Mouse (Mus musculus) limb, embryonic 14.5 days (tissue): Measurements from ENCODE around the gene Ecm2. TPM values are rescaled to one million over a fixed set of nuclear protein-coding genes. Genes with fewer than 3 reads are reported as not detected.

Experiments
- ATAC-seq: fragments of 200-750 bp; cut with Nextera tagmentation; 2 replicates; pipeline ENCODE4 v1.8.0; 2017; ENCODE audit warnings: low read depth, moderate number of reproducible peaks, moderate TSS enrichment; ENCODE audit not compliant: low FRiP score
- DNase-seq: peaks from one replicate; pipeline ENCODE4 v3.0.0-alpha.2; 2015; ENCODE audit warnings: low spot score
- H3K27ac ChIP-seq: fragments of 300-500 bp; sonication (generic); replicated peaks from 2 replicates; pipeline ENCODE4 v1.5.1; 2014; ENCODE audit warnings: low read depth, mild to moderate bottlenecking, low read length, moderate library complexity, mixed read lengths
- H3K27me3 ChIP-seq: fragments of 300-500 bp; sonication (generic); 2 replicates; pipeline ENCODE4 v1.6.1; 2014; ENCODE audit warnings: low read length, mixed read lengths; ENCODE audit not compliant: control insufficient read depth, insufficient read depth
- H3K36me3 ChIP-seq: fragments of 300-500 bp; sonication (generic); 2 replicates; pipeline ENCODE4 v1.6.1; 2014; ENCODE audit warnings: mild to moderate bottlenecking, low read length, moderate library complexity, mixed read lengths; ENCODE audit not compliant: control insufficient read depth, insufficient read depth
- H3K4me1 ChIP-seq: fragments of 300-500 bp; sonication (generic); 2 replicates; pipeline ENCODE4 v1.6.1; 2014; ENCODE audit warnings: antibody characterized with exemption, low read length, mixed read lengths; ENCODE audit not compliant: control insufficient read depth, insufficient read depth
- H3K4me2 ChIP-seq: fragments of 300-500 bp; sonication (generic); replicated peaks from 2 replicates; pipeline ENCODE4 v1.6.1; 2014; ENCODE audit warnings: low read depth, mild to moderate bottlenecking, low read length, moderate library complexity; ENCODE audit not compliant: severe bottlenecking
- H3K4me3 ChIP-seq: fragments of 300-500 bp; sonication (generic); replicated peaks from 2 replicates; pipeline ENCODE4 v1.5.1; 2014; ENCODE audit warnings: low read length
- H3K9ac ChIP-seq: fragments of 300-500 bp; sonication (generic); 2 replicates; pipeline ENCODE4 v1.6.1; 2014; ENCODE audit warnings: mild to moderate bottlenecking, low read depth, low read length, moderate library complexity; ENCODE audit not compliant: severe bottlenecking
- H3K9me3 ChIP-seq: fragments of 300-500 bp; sonication (generic); 2 replicates; pipeline ENCODE4 v1.6.1; 2016; ENCODE audit warnings: low read length; ENCODE audit not compliant: control insufficient read depth
- POLR2A ChIP-seq: fragments of 200-500 bp; IDR thresholded peaks from 2 replicates; pipeline ENCODE4 v1.8.0; 2012; ENCODE audit warnings: inconsistent platforms, mild to moderate bottlenecking, moderate library complexity, borderline replicate concordance; ENCODE audit not compliant: insufficient read depth, insufficient read length; ENCODE audit errors: extremely low read depth
- WGBS: fragments of 180-500 bp; shearing (Covaris S2); extraction: QIAGEN DNeasy Blood & Tissue Kit; methylation state at CpG from one replicate; pipeline ENCODE4 v1.1.7; 2014; 5-methylcytosine and 5-hydroxymethylcytosine counted together
- polyA plus RNA-seq, 2 experiments: library from polyadenylated mRNA; depleted of rRNA in 1 of 2; stranded (reverse) in 1 of 2; unstranded in 1 of 2; fragments of >200 nt; fragmentation: Nextera tagmentation in 1 of 2; extraction: Ambion mirVana in 1 of 2; gene quantifications; 2 replicates each; pipeline versions ENCODE4 v1.2.1 to v1.2.3; 2012 to 2014

Ecm2 gene
- polyA plus RNA-seq, 2 experiments = 2.5 to 4.6 TPM

- Histone ChIP-seq H3K4me3 (no peak overlapping the region), H3K27me3 (no peaks in the 10 kb centered on the region), H3K36me3 (no peaks in the 10 kb centered on the region), H3K9me3 (no peaks in the 10 kb centered on the region), H3K9ac (no peak overlapping the region), H3K27ac (peak overlapping the region; percentile 81), H3K4me2 (no peak overlapping the region), H3K4me1 (peaks cover 30% of the 10 kb centered on the region)
- ATAC-seq = no peak
- 67% methylated on average over 4 of the region's 4 CpGs for WGBS
- TF ChIP-seq POLR2A = no peak
- peak; percentile 40 for DNase-seq
Measured at GRCm38 (mm10) chr13:49479399-49479798, 25.2 kb upstream of the Ecm2 start.

GRCm38 (mm10) chr13:49480057-49480456 lies 24.6 kb upstream of the Ecm2 start:
- H3K4me1 ChIP-seq = peaks cover 30% of the 10 kb centered on the region
- ATAC-seq (peak; percentile 86), DNase-seq (peak; percentile 90)
- peak overlapping the region; percentile 88 for H3K27ac ChIP-seq
- H3K9ac ChIP-seq = no peak overlapping the region
- WGBS = 53% methylated on average over 2 of the region's 2 CpGs
- H3K27me3 ChIP-seq = no peaks in the 10 kb centered on the region
- H3K36me3 ChIP-seq = no peaks in the 10 kb centered on the region
- no peak overlapping the region for H3K4me3 ChIP-seq
- H3K9me3 ChIP-seq = no peaks in the 10 kb centered on the region
- H3K4me2 ChIP-seq = no peak overlapping the region
- no peak for TF ChIP-seq POLR2A

- Histone ChIP-seq H3K4me3 (no peak overlapping the region), H3K36me3 (no peaks in the 10 kb centered on the region), H3K4me1 (peaks cover 35% of the 10 kb centered on the region), H3K27ac (peak overlapping the region; percentile 88), H3K4me2 (no peak overlapping the region), H3K27me3 (no peaks in the 10 kb centered on the region), H3K9ac (peak overlapping the region; percentile 1; the same call in 1 of the 2 replicates), H3K9me3 (no peaks in the 10 kb centered on the region)
- DNase-seq = peak; percentile 48
- peak; percentile 55; the same call in 1 of the 2 replicates for ATAC-seq
- WGBS = 32% methylated on average over 5 of the region's 5 CpGs
- no peak for TF ChIP-seq POLR2A
Measured at GRCm38 (mm10) chr13:49480551-49480950, 24.1 kb upstream of the Ecm2 start.

- 63% methylated on average over 5 of the region's 5 CpGs for WGBS
- no peaks in the 10 kb centered on the region for H3K36me3 ChIP-seq
Measured at GRCm38 (mm10) chr13:49485388-49485787, 19.2 kb upstream of the Ecm2 start.

GRCm38 (mm10) chr13:49492376-49493368 lies 11.9 kb upstream of the Ecm2 start, which contains the start of gene Tes3-ps:
Gene Tes3-ps (plus strand): TSS chr13:49493318.
- no peaks in the 10 kb centered on the region for H3K27me3 ChIP-seq
- H3K4me2 ChIP-seq = no peak within 1 kb of the TSS
- H3K9ac ChIP-seq = no peak within 1 kb of the TSS
- H3K36me3 ChIP-seq = no peaks in the 10 kb centered on the region
- peaks cover 5% of the 10 kb centered on the region; the same call in 1 of the 2 replicates for H3K4me1 ChIP-seq
- 54% methylated on average over 6 of the region's 6 CpGs for WGBS
- TF ChIP-seq POLR2A = no peak
- DNase-seq = peak; percentile 31
- H3K9me3 ChIP-seq = no peaks in the 10 kb centered on the region
- 0 out of 2 replicates have a peak, but pooled peaks have one; percentile 12 for ATAC-seq
- H3K4me3 ChIP-seq = no peak within 1 kb of the TSS
- 0 out of 2 replicates have a peak within 1 kb of the TSS, but pooled peaks have one; percentile 19 for H3K27ac ChIP-seq

More at GRCm38 (mm10) chr13:49485388-49485787, 19.2 kb upstream of the Ecm2 start:
- H3K4me1 ChIP-seq = peaks cover 12% of the 10 kb centered on the region
- ATAC-seq (no peak), DNase-seq (peak; percentile 49)
- no peak overlapping the region for H3K9ac ChIP-seq
- no peaks in the 10 kb centered on the region for H3K27me3 ChIP-seq
- no peak overlapping the region for H3K4me2 ChIP-seq
- no peak for TF ChIP-seq POLR2A
- H3K27ac ChIP-seq = 0 out of 2 replicates have a peak overlapping the region, but pooled peaks have one; percentile 44
- H3K9me3 ChIP-seq = no peaks in the 10 kb centered on the region
- H3K4me3 ChIP-seq = no peak overlapping the region
